Mouse (Mus musculus) gastrocnemius, postnatal 10 days (tissue): ENCODE measurements at regions not wholly inside any gene's neighbourhood (a gene's known extent, or its start where the extent isn't known, plus 50 kb on each side); places are given as distances from the start of the nearest gene placed in this dataset.

Experiments
- DNase-seq: peaks from one replicate; pipeline ENCODE4 v3.0.0; 2021; ENCODE audit warnings: mixed read lengths

GRCm38 (mm10) chr12:70672115-70672514, 153.2 kb upstream of the Frmd6 start:
- DNase-seq: no peak

- no peak for DNase-seq
Observed at GRCm38 (mm10) chr12:70673188-70673587, 152.1 kb upstream of the Frmd6 start.

GRCm38 (mm10) chr12:70674144-70674543, 151.2 kb upstream of the Frmd6 start:
- DNase-seq: no peak

- DNase-seq: no peak
Observed at GRCm38 (mm10) chr12:70675846-70676245, 149.5 kb upstream of the Frmd6 start.

GRCm38 (mm10) chr12:70679701-70680425, 145.5 kb upstream of the Frmd6 start:
- peak; percentile 67 for DNase-seq

GRCm38 (mm10) chr12:70681407-70681990, 143.8 kb upstream of the Frmd6 start:
- DNase-seq: no peak

GRCm38 (mm10) chr12:70684354-70684753, 141.0 kb upstream of the Frmd6 start:
- no peak for DNase-seq

GRCm38 (mm10) chr12:70685432-70685831, 139.9 kb upstream of the Frmd6 start:
- no peak for DNase-seq

- no peak for DNase-seq
Observed at GRCm38 (mm10) chr12:70686337-70686736, 139.0 kb upstream of the Frmd6 start.

- DNase-seq: peak; percentile 19
Observed at GRCm38 (mm10) chr12:70686971-70687370, 138.3 kb upstream of the Frmd6 start.

- DNase-seq: no peak
Observed at GRCm38 (mm10) chr12:70695162-70695561, 130.2 kb upstream of the Frmd6 start.

- DNase-seq: no peak
Observed at GRCm38 (mm10) chr12:70696256-70696655, 129.1 kb upstream of the Frmd6 start.

- no peak for DNase-seq
Observed at GRCm38 (mm10) chr12:70698466-70698865, 126.8 kb upstream of the Frmd6 start.

- no peak for DNase-seq
Observed at GRCm38 (mm10) chr12:70702473-70702872, 122.8 kb upstream of the Frmd6 start.

GRCm38 (mm10) chr12:70706806-70707628, 118.3 kb upstream of the Frmd6 start:
- no peak for DNase-seq

GRCm38 (mm10) chr12:70707629-70708289, 117.6 kb upstream of the Frmd6 start:
- no peak for DNase-seq

GRCm38 (mm10) chr12:70708290-70708668, 117.0 kb upstream of the Frmd6 start:
- DNase-seq: no peak

GRCm38 (mm10) chr12:70710311-70710710, 115.0 kb upstream of the Frmd6 start:
- no peak for DNase-seq

GRCm38 (mm10) chr12:70711030-70711429, 114.3 kb upstream of the Frmd6 start:
- DNase-seq: no peak

GRCm38 (mm10) chr12:70712322-70713024, 112.8 kb upstream of the Frmd6 start:
- no peak for DNase-seq

- DNase-seq: no peak
Observed at GRCm38 (mm10) chr12:70713499-70714280, 111.6 kb upstream of the Frmd6 start.
